Mouse (Mus musculus) MEL (cell line): ENCODE measurements around the gene Fbn1.
"Not testable (repeated sequence)": the region's sequence is repeated elsewhere in the genome, so short reads cannot be mapped to it uniquely, and the experiment has no call there.

Source experiments
- CTCF ChIP-seq, 3 experiments: IDR thresholded peaks in 2 of 3; conservative IDR thresholded peaks in 1 of 3; 2 replicates each; pipeline ENCODE4 v1.5.1; 2011 to 2012; ENCODE audit warnings: low read length in 3 of 3, low read depth in 2 of 3, mild to moderate bottlenecking in 2 of 3, improper control_type of control experiment in 1 of 3, inconsistent platforms in 1 of 3, mixed read lengths in 1 of 3, moderate library complexity in 1 of 3; ENCODE audit not compliant: control insufficient read depth in 1 of 3, insufficient read depth in 1 of 3, poor library complexity in 1 of 3, severe bottlenecking in 1 of 3
- GATA1 ChIP-seq: IDR thresholded peaks from 2 replicates; pipeline ENCODE4 v1.6.1; 2011; ENCODE audit warnings: low read depth, low read length, improper control_type of control experiment
- MAFK ChIP-seq: IDR thresholded peaks from 2 replicates; pipeline ENCODE4 v1.6.1; 2011; ENCODE audit warnings: low read depth, mild to moderate bottlenecking, low read length, improper control_type of control experiment, borderline replicate concordance
- POLR2A ChIP-seq, 2 experiments: IDR thresholded peaks; 2 replicates each; pipeline ENCODE4 v1.6.1; 2011 to 2012; ENCODE audit warnings: low read length in 2 of 2, mild to moderate bottlenecking in 2 of 2, control low read depth in 1 of 2, improper control_type of control experiment in 1 of 2, low read depth in 1 of 2, moderate library complexity in 1 of 2; ENCODE audit not compliant: control insufficient read depth in 1 of 2, insufficient read depth in 1 of 2, poor library complexity in 1 of 2
- POLR2AphosphoS5 ChIP-seq: IDR thresholded peaks from 2 replicates; pipeline ENCODE4 v1.6.1; 2012; ENCODE audit warnings: low read depth, borderline replicate concordance, mild to moderate bottlenecking, inconsistent platforms, low read length, moderate library complexity, mixed read lengths
- SIN3A ChIP-seq: IDR thresholded peaks from 2 replicates; pipeline ENCODE4 v1.6.1; 2012; ENCODE audit warnings: low read length, improper control_type of control experiment, inconsistent platforms
- TCF12 ChIP-seq: IDR thresholded peaks from 2 replicates; pipeline ENCODE4 v1.6.1; 2014; ENCODE audit warnings: low read depth, mild to moderate bottlenecking, inconsistent platforms, low read length, improper control_type of control experiment, moderate library complexity
- USF1 ChIP-seq: IDR thresholded peaks from 2 replicates; pipeline ENCODE4 v1.6.1; 2014; ENCODE audit warnings: low read depth, mild to moderate bottlenecking, inconsistent platforms, low read length, improper control_type of control experiment, moderate library complexity
- USF2 ChIP-seq, 2 experiments: IDR thresholded peaks; 2 replicates each; pipeline ENCODE4 v1.6.1; 2011 to 2012; ENCODE audit warnings: improper control_type of control experiment in 2 of 2, low read length in 2 of 2, borderline replicate concordance in 1 of 2, inconsistent platforms in 1 of 2, low read depth in 1 of 2, mild to moderate bottlenecking in 1 of 2; ENCODE audit not compliant: insufficient read depth in 1 of 2

- TF ChIP-seq GATA1; TCF12; USF1; CTCF (IDR thresholded peaks at IDR 0.05 in 2 of 3, conservative IDR thresholded peaks at IDR 0.05 in 1 of 3; ENCODE audit: control insufficient read depth in 1 of 3, insufficient read depth in 1 of 3, low read depth in 2 of 3, low read length in 3 of 3, poor library complexity in 1 of 3, severe bottlenecking in 1 of 3); POLR2AphosphoS5; USF2 (IDR thresholded peaks at IDR 0.05; ENCODE audit: borderline replicate concordance in 1 of 2, insufficient read depth in 1 of 2, low read depth in 1 of 2, low read length in 2 of 2); MAFK; POLR2A (IDR thresholded peaks at IDR 0.05; ENCODE audit: control insufficient read depth in 1 of 2, insufficient read depth in 1 of 2, low read depth in 1 of 2, low read length in 2 of 2, poor library complexity in 1 of 2); SIN3A: not testable (repeated sequence)
Measured at GRCm38 (mm10) chr2:125279995-125280394, 227.8 kb downstream of the Fbn1 start.
